Mouse (Mus musculus) G1E (cell line): ENCODE measurements around the gene Timm50.

Experiments
- CTCF ChIP-seq: IDR thresholded peaks from 2 replicates; pipeline ENCODE4 v1.5.1; 2012; ENCODE audit warnings: low read depth, low read length, inconsistent platforms, mixed read lengths
- GATA1 ChIP-seq: IDR thresholded peaks from 2 replicates; pipeline ENCODE4 v1.6.1; 2012; ENCODE audit warnings: borderline replicate concordance, low read length, inconsistent platforms, mixed read lengths
- POLR2AphosphoS5 ChIP-seq: IDR thresholded peaks from 2 replicates; pipeline ENCODE4 v1.6.1; 2012; ENCODE audit warnings: low read depth, low read length, inconsistent platforms; ENCODE audit not compliant: insufficient replicate concordance
- TAL1 ChIP-seq: conservative IDR thresholded peaks from 2 replicates; pipeline ENCODE4 v1.6.1; 2012; ENCODE audit warnings: low read depth, low read length, inconsistent platforms, mixed read lengths

DNA sequence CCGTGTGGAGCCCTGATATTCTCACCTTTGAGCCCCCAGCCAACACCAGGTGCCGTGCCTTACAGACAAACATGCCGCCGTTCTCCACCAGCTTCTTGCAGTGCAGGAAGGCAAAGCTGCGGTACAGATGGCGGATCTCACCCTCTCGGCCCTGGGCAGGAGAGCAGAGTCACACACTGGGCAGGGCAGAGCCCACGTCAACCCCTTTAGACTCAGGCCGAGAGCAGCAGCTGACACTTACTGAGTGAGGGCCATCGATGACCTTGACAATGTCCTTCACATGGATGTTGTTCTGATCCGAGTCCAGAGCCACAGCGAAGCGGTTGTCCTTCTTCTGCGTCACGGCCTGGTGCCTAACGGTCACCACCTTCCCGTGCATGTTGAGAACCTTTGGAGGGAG, 6.8 kb upstream of the Timm50 start:
- TF ChIP-seq CTCF (no peak), TAL1 (no peak), GATA1 (no peak), POLR2AphosphoS5 (no peak)
